Comparison of ENCODE assay signal across 27 mouse cellular contexts in the genomic region with DNA sequence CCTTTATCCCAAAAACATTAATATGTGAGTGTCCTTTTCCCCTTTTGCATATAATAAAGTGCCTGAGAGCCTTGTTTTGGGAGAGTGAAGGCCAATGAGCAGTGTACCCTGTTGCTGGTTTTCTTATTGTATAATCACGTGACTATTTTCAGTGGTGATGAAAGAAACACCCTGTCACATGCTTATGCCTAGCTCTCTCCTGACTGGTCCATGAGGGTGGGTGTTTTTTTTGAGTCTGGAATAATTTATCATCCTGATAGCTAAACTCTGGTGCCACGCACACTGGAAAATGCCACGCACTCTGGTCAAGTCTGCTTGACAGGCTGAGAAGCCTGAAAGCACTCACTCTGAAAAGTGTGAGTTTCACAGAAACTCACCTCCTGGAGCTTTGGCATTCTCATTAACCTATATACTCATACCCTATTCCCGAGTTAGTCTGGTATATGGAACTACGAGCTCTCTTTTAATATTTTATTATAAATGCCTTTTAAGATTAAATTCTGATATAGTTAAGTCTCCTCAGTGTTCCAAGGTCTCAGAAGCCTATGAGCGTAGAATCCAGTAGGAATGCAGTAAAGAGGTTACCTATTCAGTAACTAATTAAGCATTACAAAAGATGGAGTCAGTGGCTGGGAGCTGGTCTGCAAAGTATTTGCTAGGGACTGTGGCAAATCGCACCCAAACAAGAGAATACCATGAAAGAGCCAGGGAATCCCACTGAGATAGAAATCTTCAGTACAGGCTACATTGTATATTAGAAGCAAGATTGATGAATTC. TPM values are rescaled to one million over a fixed set of nuclear protein-coding genes. Genes with fewer than 3 reads are reported as not detected.
DNase-seq lines count a peak whose midpoint lies in the region; ATAC-seq and TF ChIP-seq lines count a peak whose summit lies in the region.
"Had no signal": no experiment of that assay in that cellular context is flagged by ENCODE, and none has a peak within 500 bp of the region (broad histone marks: within the 10 kb centered on the region; RNA-seq: fewer than 3 reads in every experiment).

No protein-coding gene starts in this region.

- no peaks in the 10 kb centered on the region for H3K36me3 ChIP-seq in hindbrain, embryonic 14.5 days (replicated peaks; ENCODE audit: control insufficient read depth, insufficient read depth)
- H3K36me3 ChIP-seq in hindbrain, postnatal 0 days (ENCODE audit: insufficient read depth, low read length) = no peaks in the 10 kb centered on the region
- no peaks in the 10 kb centered on the region for H3K36me3 ChIP-seq in liver, embryonic 16.5 days (ENCODE audit: control insufficient read depth, insufficient read depth)
- no peaks in the 10 kb centered on the region for H3K36me3 ChIP-seq in liver, embryonic 12.5 days
- H3K36me3 ChIP-seq in CH12.LX (replicated peaks in 1 of 2; ENCODE audit: control insufficient read depth in 1 of 2, insufficient read depth in 1 of 2, low read length in 1 of 2) = no peaks in the 10 kb centered on the region
- no peaks in the 10 kb centered on the region for H3K36me3 ChIP-seq in neural tube, embryonic 13.5 days
- H3K36me3 ChIP-seq: embryonic facial prominence, embryonic 10.5 days; heart, embryonic 10.5 days; hindbrain, embryonic 10.5 days; limb, embryonic 15.5 days had no signal

- no peak for TF ChIP-seq RAD21 in CH12.LX (IDR thresholded peaks at IDR 0.05; ENCODE audit: low read depth, low read length)

- no peak overlapping the region for H3K4me2 ChIP-seq in hindbrain, embryonic 14.5 days (replicated peaks)
- no peak overlapping the region for H3K4me2 ChIP-seq in hindbrain, postnatal 0 days (ENCODE audit: low read depth, low read length)
- H3K4me2 ChIP-seq in liver, embryonic 16.5 days (ENCODE audit: low read depth, low read length) = no peak overlapping the region
- no peak overlapping the region for H3K4me2 ChIP-seq in liver, embryonic 12.5 days
- no peak overlapping the region for H3K4me2 ChIP-seq in CH12.LX (ENCODE audit: insufficient read depth, low read depth, poor library complexity, severe bottlenecking)
- no peak overlapping the region for H3K4me2 ChIP-seq in neural tube, embryonic 13.5 days
- H3K4me2 ChIP-seq: limb, embryonic 15.5 days had no signal

- no peak overlapping the region for H3K9ac ChIP-seq in hindbrain, embryonic 14.5 days
- H3K9ac ChIP-seq in hindbrain, postnatal 0 days (replicated peaks; ENCODE audit: low read length) = no peak overlapping the region
- no peak overlapping the region for H3K9ac ChIP-seq in liver, embryonic 16.5 days (ENCODE audit: low read depth, low read length)
- H3K9ac ChIP-seq in liver, embryonic 12.5 days = no peak overlapping the region
- no peak overlapping the region for H3K9ac ChIP-seq in CH12.LX (ENCODE audit: insufficient read depth, low read depth)
- no peak overlapping the region for H3K9ac ChIP-seq in neural tube, embryonic 13.5 days
- H3K9ac ChIP-seq: limb, embryonic 15.5 days had no signal

- no peak for TF ChIP-seq CTCF in hindbrain, postnatal 0 days (IDR thresholded peaks at IDR 0.05; ENCODE audit: low read depth)
- no peak for TF ChIP-seq CTCF in CH12.LX (conservative IDR thresholded peaks at IDR 0.05 in 1 of 2, IDR thresholded peaks at IDR 0.05 in 1 of 2; ENCODE audit: low read depth in 2 of 2, low read length in 2 of 2)

- WGBS in hindbrain, embryonic 14.5 days = 20% methylated on average over 7 of the region's 7 CpGs
- 21% methylated on average over 7 of the region's 7 CpGs for WGBS in hindbrain, postnatal 0 days
- WGBS in liver, embryonic 16.5 days (ENCODE audit: insufficient replicate concordance) = 53% methylated on average over 7 of the region's 7 CpGs
- 59% methylated on average over 7 of the region's 7 CpGs for WGBS in liver, embryonic 12.5 days (ENCODE audit: insufficient replicate concordance)
- 28% methylated on average over 7 of the region's 7 CpGs for WGBS in neural tube, embryonic 13.5 days

- H3K4me1 ChIP-seq in hindbrain, embryonic 14.5 days (replicated peaks; ENCODE audit: control insufficient read depth, insufficient read depth, low read length) = 0 out of 2 replicates have a peak, but pooled peaks cover 9% of the 10 kb centered on the region
- H3K4me1 ChIP-seq in hindbrain, postnatal 0 days (ENCODE audit: insufficient read depth, low read length) = no peaks in the 10 kb centered on the region
- peaks cover 11% of the 10 kb centered on the region for H3K4me1 ChIP-seq in liver, embryonic 16.5 days (ENCODE audit: control insufficient read depth, low read depth, low read length)
- peaks cover 20% of the 10 kb centered on the region for H3K4me1 ChIP-seq in liver, embryonic 12.5 days
- H3K4me1 ChIP-seq in CH12.LX (ENCODE audit: control insufficient read depth in 1 of 2, insufficient read depth in 2 of 2) = peaks cover 0 to 9% of the 10 kb centered on the region in 2 experiments; a peak in 2 of 4 replicates
- peaks cover 41% of the 10 kb centered on the region for H3K4me1 ChIP-seq in neural tube, embryonic 13.5 days (replicated peaks)

- H3K4me3 ChIP-seq in hindbrain, embryonic 14.5 days (replicated peaks; ENCODE audit: low read length) = no peak overlapping the region
- H3K4me3 ChIP-seq in hindbrain, postnatal 0 days (ENCODE audit: low read length) = no peak overlapping the region
- no peak overlapping the region for H3K4me3 ChIP-seq in liver, embryonic 16.5 days (ENCODE audit: low read depth, low read length)
- H3K4me3 ChIP-seq in liver, embryonic 12.5 days = no peak overlapping the region
- H3K4me3 ChIP-seq in CH12.LX (replicated peaks in 1 of 3; ENCODE audit: low read depth in 2 of 3, low read length in 2 of 3, poor library complexity in 1 of 3) = no peak overlapping the region
- H3K4me3 ChIP-seq in neural tube, embryonic 13.5 days = no peak overlapping the region
- H3K4me3 ChIP-seq: embryonic facial prominence, embryonic 10.5 days; gastrocnemius, adult 2 months; heart, embryonic 10.5 days; hindbrain, embryonic 10.5 days; limb, embryonic 15.5 days had no signal

- H3K79me2 ChIP-seq in CH12.LX (replicated peaks; ENCODE audit: control insufficient read depth, extremely low read depth, insufficient read depth, poor library complexity, severe bottlenecking) = no peaks in the 10 kb centered on the region

- no peak for ATAC-seq in hindbrain, embryonic 14.5 days (ENCODE audit: low FRiP score)
- ATAC-seq in hindbrain, postnatal 0 days = no peak
- ATAC-seq in liver, embryonic 16.5 days (ENCODE audit: low read depth) = no peak
- no peak for ATAC-seq in liver, embryonic 12.5 days
- peak; percentile 15; the same call in 1 of the 2 replicates for ATAC-seq in neural tube, embryonic 13.5 days (ENCODE audit: low read depth)
- ATAC-seq: CD4-positive, CD25-positive, alpha-beta regulatory T cell, adult 4 months had no signal

- dilution Hi-C loops in CH12.LX (cut with MboI; ENCODE audit: extremely low pct_ligation_motif_present, extremely low pct_unique_long_range_greater_than_20kb, low sequenced_read_pairs) = no loop called here

- TF ChIP-seq POLR2A in CH12.LX (IDR thresholded peaks at IDR 0.05; ENCODE audit: low read depth, low read length) = no peak

- no peak for TF ChIP-seq EP300 in CH12.LX (IDR thresholded peaks at IDR 0.05; ENCODE audit: low read length)

- in situ Hi-C loops in CH12.LX (cut with MboI; ENCODE audit: low pct_ligation_motif_present, low pct_unique_long_range_greater_than_20kb, low sequenced_read_pairs) = no loop called here

- no peaks in the 10 kb centered on the region for H3K9me3 ChIP-seq in hindbrain, embryonic 14.5 days (ENCODE audit: control insufficient read depth, low read length)
- no peaks in the 10 kb centered on the region for H3K9me3 ChIP-seq in hindbrain, postnatal 0 days (ENCODE audit: low read length)
- H3K9me3 ChIP-seq in liver, embryonic 16.5 days (replicated peaks; ENCODE audit: control insufficient read depth, low read length) = no peaks in the 10 kb centered on the region
- no peaks in the 10 kb centered on the region for H3K9me3 ChIP-seq in liver, embryonic 12.5 days (replicated peaks)
- H3K9me3 ChIP-seq in CH12.LX (replicated peaks; ENCODE audit: low read length) = no peaks in the 10 kb centered on the region
- no peaks in the 10 kb centered on the region for H3K9me3 ChIP-seq in neural tube, embryonic 13.5 days
- H3K9me3 ChIP-seq: embryonic facial prominence, embryonic 10.5 days; heart, embryonic 10.5 days; hindbrain, embryonic 10.5 days; limb, embryonic 15.5 days had no signal

- no peak for DNase-seq in hindbrain, embryonic 14.5 days (ENCODE audit: low spot score)
- DNase-seq in hindbrain, postnatal 0 days (ENCODE audit: low spot score) = no peak
- DNase-seq in CH12.LX (ENCODE audit: extremely low read depth) = no peak
- no peak for DNase-seq in urinary bladder, adult 2 months (ENCODE audit: low spot score)
- DNase-seq in right cerebral cortex, postnatal 36 days (ENCODE audit: low spot score in 2 of 2) = no peak
- DNase-seq: cerebellum, adult 8-10 months; gastrocnemius, adult 2 months; kidney, postnatal 36 days; right cerebral cortex, postnatal 14 days; thymus, postnatal 14 days had no signal

- H3K27me3 ChIP-seq in hindbrain, embryonic 14.5 days (ENCODE audit: control insufficient read depth, insufficient read depth, low read length) = no peaks in the 10 kb centered on the region
- H3K27me3 ChIP-seq in hindbrain, postnatal 0 days (ENCODE audit: insufficient read depth, low read length) = no peaks in the 10 kb centered on the region
- no peaks in the 10 kb centered on the region for H3K27me3 ChIP-seq in liver, embryonic 16.5 days (ENCODE audit: control insufficient read depth, insufficient read depth, low read depth, low read length)
- H3K27me3 ChIP-seq in liver, embryonic 12.5 days (replicated peaks) = no peaks in the 10 kb centered on the region
- H3K27me3 ChIP-seq in CH12.LX (replicated peaks) = no peaks in the 10 kb centered on the region
- no peaks in the 10 kb centered on the region for H3K27me3 ChIP-seq in neural tube, embryonic 13.5 days
- H3K27me3 ChIP-seq: limb, embryonic 15.5 days had no signal

- H3K27ac ChIP-seq in hindbrain, embryonic 14.5 days = peak overlapping the region; percentile 45; the same call in 1 of the 2 replicates
- no peak overlapping the region for H3K27ac ChIP-seq in hindbrain, postnatal 0 days
- H3K27ac ChIP-seq in liver, embryonic 16.5 days (ENCODE audit: low read length) = peak overlapping the region; percentile 37; the same call in 1 of the 2 replicates
- H3K27ac ChIP-seq in liver, embryonic 12.5 days = no peak overlapping the region
- H3K27ac ChIP-seq in CH12.LX (ENCODE audit: insufficient read depth, low read depth) = no peak overlapping the region
- peak overlapping the region; percentile 18 for H3K27ac ChIP-seq in neural tube, embryonic 13.5 days (replicated peaks)
- H3K27ac ChIP-seq: embryonic facial prominence, embryonic 10.5 days; gastrocnemius, adult 2 months; heart, embryonic 10.5 days; hindbrain, embryonic 10.5 days; limb, embryonic 15.5 days; macrophage had no signal

RNA-seq across cellular contexts. Expression of gene Gm42906, which starts 19.7 kb away (rescaled TPM):
- not detected in 2 replicates for polyA plus RNA-seq in hindbrain, embryonic 14.5 days (2014; fragmentation: Nextera tagmentation; extraction: Ambion mirVana)
- not detected in 2 replicates for total RNA-seq in hindbrain, postnatal 0 days (2014; rRNA removed)
- polyA plus RNA-seq in hindbrain, postnatal 0 days (2015; fragmentation: Nextera tagmentation; extraction: Ambion mirVana) = not detected in 2 replicates
- polyA plus RNA-seq in liver, embryonic 16.5 days (2015; fragmentation: Nextera tagmentation; extraction: Ambion mirVana) = not detected in 2 replicates
- not detected in 2 replicates for polyA plus RNA-seq in liver, embryonic 12.5 days (2016; fragmentation: Nextera tagmentation; extraction: Ambion mirVana)
- total RNA-seq in CH12.LX (2012; rRNA removed) (not detected in 2 replicates), CH12.LX (2014; rRNA removed) (not detected in 2 replicates)
- polyA plus RNA-seq in CH12.LX (2012; ENCODE audit: insufficient read length, low read depth) = not detected in 2 replicates
- not detected in 2 replicates for polyA plus RNA-seq in neural tube, embryonic 13.5 days (2015; fragmentation: Nextera tagmentation; extraction: Ambion mirVana)
- 1.2 and 2.4 TPM in 2 replicates for polyA plus RNA-seq in urinary bladder, adult 2 months (2012; rRNA removed)
- total RNA-seq: left cerebral cortex, postnatal 36 days; neutrophil, adult 5-6 weeks had no signal
- polyA plus RNA-seq: CD4-positive, CD25-positive, alpha-beta regulatory T cell, adult 4 months; embryonic facial prominence, embryonic 10.5 days; forebrain, embryonic 11.5 days; gonadal fat pad, adult 2 months; heart, embryonic 10.5 days; heart, postnatal 0 days; hindbrain, embryonic 10.5 days; intestine, embryonic 14.5 days; limb, embryonic 15.5 days; lung, embryonic 16.5 days; macrophage; spleen, adult 2 months had no signal

Comparison
In these comparisons a context has a peak if more than half of its experiments do, and no peak if none do; other contexts are left out.
1. H3K27ac ChIP-seq: peak in hindbrain, embryonic 14.5 days (single experiment), liver, embryonic 16.5 days (single experiment) and neural tube, embryonic 13.5 days (single experiment); none in hindbrain, postnatal 0 days (single experiment), liver, embryonic 12.5 days (single experiment) and CH12.LX (single experiment).